Mouse (Mus musculus) WW6 (cell line): ENCODE measurements at regions not wholly inside any gene's neighbourhood (a gene's known extent, or its start where the extent isn't known, plus 50 kb on each side); places are given as distances from the start of the nearest gene placed in this dataset.
"Not testable (repeated sequence)": the region's sequence is repeated elsewhere in the genome, so short reads cannot be mapped to it uniquely, and the experiment has no call there.

Experiments used
- DNase-seq: peaks from one replicate; pipeline ENCODE4 v3.0.0-alpha.2; 2013; ENCODE audit warnings: low read depth, low spot score

GRCm38 (mm10) chr8:78068087-78068910, 144.8 kb upstream of the Ttc29 start:
- peak; percentile 73 for DNase-seq

- DNase-seq = no peak
These were observed 139.3 kb upstream of the Ttc29 start for GRCm38 (mm10) chr8:78073821-78074220.

GRCm38 (mm10) chr8:78077122-78077521, 136.0 kb upstream of the Ttc29 start:
- DNase-seq = no peak

GRCm38 (mm10) chr8:78081395-78081794, 131.7 kb upstream of the Ttc29 start:
- DNase-seq = not testable (repeated sequence)

GRCm38 (mm10) chr8:78083012-78083411, 130.1 kb upstream of the Ttc29 start:
- no peak for DNase-seq

- no peak for DNase-seq
These were observed 126.7 kb upstream of the Ttc29 start for GRCm38 (mm10) chr8:78086361-78086760.

DNA sequence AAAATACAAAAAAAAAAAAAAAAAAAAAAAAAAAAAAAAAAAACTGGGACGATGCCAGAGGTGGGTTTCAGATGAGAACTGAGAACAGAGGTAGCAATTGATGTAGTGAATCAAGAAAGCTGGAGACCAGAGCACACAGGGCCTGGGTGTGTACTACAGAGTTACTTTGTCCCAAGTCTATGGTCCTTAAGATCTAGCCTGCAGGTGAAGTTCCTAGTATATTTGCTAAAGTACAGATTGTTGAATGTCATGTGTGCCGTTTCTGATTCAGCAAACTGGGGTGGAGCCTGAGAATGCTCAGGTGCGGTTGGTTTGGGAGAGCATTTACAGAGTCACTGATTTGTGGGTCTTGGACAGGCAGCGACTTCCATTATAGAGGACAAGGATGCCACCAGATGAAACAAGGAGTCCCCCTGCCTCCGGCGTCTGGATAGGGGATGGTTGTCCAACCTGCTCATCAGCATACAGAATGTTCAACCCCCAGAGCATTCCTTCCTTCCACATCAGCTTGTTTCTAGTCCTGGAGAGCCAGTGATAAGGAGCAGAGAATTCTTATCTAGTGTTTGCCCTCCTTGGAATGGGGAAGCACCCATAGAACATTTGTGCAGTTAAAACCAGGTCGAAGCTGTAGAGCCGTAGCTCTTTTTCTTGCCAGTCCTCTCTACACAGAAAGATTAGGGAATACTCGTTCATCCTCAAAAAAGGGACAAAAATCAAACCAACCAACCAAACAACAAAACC, 122.5 kb upstream of the Ttc29 start:
- no peak for DNase-seq

DNA sequence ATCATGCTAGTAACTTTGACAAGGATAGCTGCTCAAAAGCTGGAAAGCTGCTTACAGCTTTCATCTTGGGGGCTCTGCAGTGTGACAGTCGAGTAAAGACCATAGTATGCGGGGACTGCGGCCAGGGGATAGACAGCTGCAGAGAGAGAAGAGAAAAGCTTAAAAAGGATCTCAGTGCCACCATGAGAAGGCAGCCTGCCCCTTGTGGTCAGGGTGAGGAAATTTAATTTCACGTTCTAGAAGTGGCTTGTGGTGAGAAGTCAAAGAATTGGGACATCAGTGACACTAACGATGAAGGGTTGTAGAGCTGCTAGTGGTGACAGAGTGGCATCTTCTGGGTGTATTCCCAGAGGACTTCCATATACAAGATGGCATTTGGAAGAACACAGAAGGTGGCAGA, 116.7 kb upstream of the Ttc29 start:
- DNase-seq = no peak

DNA sequence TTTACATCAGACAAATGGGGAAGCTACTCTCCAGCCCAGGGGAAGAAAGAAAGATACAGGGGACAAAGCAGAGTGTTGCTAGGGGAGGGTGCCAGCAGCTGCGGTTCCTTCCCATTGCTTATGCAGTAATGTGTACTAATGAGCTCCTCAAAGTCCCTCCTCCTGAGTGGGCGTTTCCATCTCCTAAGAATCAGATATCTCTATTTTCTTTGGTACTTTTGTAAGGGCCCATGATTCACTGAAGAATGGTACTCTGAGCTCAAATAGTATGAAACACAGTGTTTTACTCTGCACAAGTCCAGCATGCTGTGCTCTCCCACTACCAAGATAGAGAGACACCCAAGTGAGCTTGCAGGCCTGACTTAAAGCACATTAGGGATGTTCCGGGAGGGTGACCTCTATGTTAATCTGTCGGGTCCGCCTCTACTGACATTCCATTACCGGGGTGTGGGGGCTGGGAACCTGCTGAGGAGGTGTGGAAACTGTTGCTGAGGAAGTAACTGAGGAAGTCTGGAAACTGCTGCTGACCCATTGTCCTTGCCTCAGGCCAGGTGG, 114.8 kb upstream of the Ttc29 start:
- DNase-seq = peak; percentile 90

DNA sequence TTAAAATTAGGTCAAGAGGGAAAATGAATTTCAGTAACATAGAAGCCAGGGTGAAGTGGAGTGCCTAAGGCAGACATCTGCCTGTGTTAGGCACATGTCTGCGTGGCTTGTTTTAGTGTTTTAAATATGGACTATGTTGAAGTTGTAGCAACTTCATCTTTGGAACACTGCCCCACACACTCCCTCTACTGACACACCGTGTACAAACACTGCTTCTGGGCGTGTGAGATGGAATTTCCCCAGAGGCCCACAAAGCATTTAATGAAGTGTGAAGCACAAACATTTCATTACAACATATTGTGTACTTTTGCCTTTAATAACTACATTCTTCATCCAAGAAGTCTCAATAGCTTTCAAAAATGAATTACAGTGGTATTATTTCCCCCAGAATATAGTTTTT, 114.0 kb upstream of the Ttc29 start:
- no peak for DNase-seq

- DNase-seq = no peak
These were observed 105.8 kb upstream of the Ttc29 start for GRCm38 (mm10) chr8:78107339-78107738.

GRCm38 (mm10) chr8:78110003-78110649, 103.0 kb upstream of the Ttc29 start:
- no peak for DNase-seq

DNA sequence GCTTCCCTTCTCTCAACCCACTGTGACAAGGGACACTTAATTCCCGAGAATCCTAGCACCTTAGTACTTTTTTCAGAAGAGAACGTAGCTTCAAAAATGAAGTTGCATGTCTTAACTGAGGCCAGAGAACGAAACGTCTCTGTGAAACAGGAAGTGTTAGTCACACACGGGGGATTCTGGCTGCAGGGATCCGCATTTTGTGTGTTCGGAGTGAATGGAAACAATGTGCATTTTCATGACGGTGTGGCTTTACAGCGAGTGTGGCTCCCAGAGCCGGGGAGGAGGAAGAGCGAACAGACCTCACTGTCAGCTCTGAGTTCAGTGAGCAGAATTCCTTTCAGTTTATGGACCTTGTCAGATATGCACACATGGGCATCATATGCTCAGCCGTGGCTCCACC, 100.0 kb upstream of the Ttc29 start:
- no peak for DNase-seq

GRCm38 (mm10) chr8:78114512-78114911, 98.6 kb upstream of the Ttc29 start:
- no peak for DNase-seq

DNA sequence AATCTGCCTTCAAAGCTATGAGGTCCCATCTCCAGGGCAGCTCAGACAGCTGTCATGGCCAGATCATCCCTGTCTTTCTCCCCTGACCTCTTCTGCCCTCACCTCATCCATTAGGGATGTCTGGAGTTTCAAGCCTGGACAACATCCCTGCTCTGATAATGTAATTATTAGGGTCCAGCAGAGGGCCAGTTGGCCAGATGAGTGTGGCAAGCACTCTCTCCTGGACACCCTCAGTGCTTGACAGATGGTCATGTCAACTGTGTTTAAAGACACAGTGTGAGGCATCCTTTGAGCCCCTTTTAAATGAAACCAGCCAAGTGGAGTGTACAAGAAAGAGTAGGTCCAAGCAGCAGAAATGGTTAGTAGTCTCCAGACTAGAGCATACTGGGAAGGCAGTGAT, 95.9 kb upstream of the Ttc29 start:
- no peak for DNase-seq

- no peak for DNase-seq
These were observed 94.6 kb upstream of the Ttc29 start for GRCm38 (mm10) chr8:78118493-78118892.

DNA sequence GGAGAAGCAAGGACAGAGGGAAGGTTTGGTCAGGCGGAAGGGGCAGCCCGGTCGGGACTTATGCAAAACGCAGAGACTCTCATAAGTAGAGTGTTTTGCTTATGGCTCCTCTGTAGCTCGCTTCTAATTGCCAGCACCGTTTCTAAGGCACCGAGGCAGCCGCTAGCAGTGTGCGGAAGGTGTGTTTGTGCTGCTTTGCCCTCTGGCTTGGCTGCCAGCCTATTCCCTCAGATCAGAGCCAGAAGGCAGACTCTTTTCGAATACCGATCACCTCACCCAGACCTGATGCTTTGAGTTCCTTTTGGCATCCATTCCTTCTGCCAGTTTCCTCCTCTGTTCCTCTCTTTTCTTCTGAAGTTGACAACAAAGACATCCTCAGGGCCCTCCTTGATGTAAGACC, 93.4 kb upstream of the Ttc29 start:
- no peak for DNase-seq

GRCm38 (mm10) chr8:78124248-78124647, 88.8 kb upstream of the Ttc29 start:
- peak; percentile 71 for DNase-seq

GRCm38 (mm10) chr8:78127852-78128251, 85.2 kb upstream of the Ttc29 start:
- DNase-seq = peak; percentile 67

DNA sequence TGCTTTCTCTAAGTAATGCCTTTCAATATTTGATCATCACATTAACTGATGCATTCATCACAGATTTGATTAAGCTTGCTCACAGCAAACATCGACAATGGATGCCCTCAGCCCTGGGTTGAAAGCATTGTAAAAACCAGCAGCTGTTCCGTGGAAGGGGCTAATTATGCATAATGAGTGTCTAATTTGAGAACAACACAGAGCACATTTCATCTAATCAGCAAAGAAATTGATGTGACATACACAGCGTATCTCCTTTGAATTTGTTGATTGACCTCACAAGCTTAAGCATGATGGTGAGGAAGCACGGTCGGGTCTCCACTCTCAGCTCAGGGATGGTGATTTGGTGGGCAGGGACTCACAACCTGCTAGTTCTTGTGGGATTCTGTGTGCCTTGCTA, 84.0 kb upstream of the Ttc29 start:
- no peak for DNase-seq

GRCm38 (mm10) chr8:78139514-78139913, 73.6 kb upstream of the Ttc29 start:
- DNase-seq = not testable (repeated sequence)

DNA sequence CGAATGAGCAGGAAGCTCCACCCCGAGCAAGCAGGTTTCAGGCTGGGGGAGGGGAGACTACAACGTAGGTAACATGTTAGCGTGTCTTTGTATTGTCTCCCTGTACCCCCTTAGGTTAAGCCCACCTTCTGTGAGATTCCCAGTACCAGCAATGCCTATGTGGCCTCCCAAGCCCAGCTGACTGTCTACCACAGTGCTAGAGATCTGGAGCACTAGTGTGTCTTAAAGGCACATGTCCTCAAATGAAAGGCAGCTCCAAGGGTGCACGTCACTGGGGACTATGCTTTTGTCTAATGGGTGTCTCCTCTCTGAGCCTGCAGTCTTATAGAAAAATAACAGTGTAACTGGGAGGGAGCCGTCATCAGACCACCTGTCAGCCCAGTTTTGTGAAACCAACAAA, 65.9 kb upstream of the Ttc29 start:
- no peak for DNase-seq
